Mouse (Mus musculus): ENCODE measurements around the gene Dbndd2. TPM values are rescaled to one million over a fixed set of nuclear protein-coding genes. Genes with fewer than 3 reads are reported as not detected.
A peak's percentile ranks its signal among the peaks of the same experiment; 100 is the strongest.

The Dbndd2 gene
- polyA plus RNA-seq, 1 experiment from 2014 or later = 6.9 TPM

DNA sequence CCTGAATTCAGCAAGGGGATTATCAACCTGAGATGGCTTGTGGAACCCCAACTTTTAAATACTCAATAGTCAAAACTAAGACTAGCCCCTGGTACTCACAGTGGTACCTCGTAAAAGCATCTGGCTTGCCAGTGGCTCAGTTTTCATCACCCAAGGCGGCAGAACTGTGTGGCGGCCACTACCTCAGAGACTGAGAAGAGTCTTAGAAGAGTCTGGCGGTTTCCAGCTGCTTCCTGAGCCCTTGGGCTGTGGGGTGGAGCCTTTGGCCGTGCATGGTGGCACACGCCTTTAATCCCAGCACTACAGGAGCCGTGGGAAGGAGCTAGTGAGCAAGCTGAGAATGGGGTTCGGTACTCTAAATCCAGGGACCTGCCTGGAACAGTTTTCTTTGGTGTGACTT is 36.4 kb downstream of the Dbndd2 start:
- H3K9me3 ChIP-seq = no peaks in the 10 kb centered on the region
- H3K27me3 ChIP-seq = no peaks in the 10 kb centered on the region
- no peak overlapping the region for H3K9ac ChIP-seq
- ATAC-seq (ENCODE audit: insufficient number of reproducible peaks, low FRiP score, low TSS enrichment, low read depth) = no peak
- H3K4me3 ChIP-seq = no peak overlapping the region
- H3K27ac ChIP-seq = peak overlapping the region; percentile 39
- WGBS = 10% methylated on average over 8 of the region's 8 CpGs
- no peaks in the 10 kb centered on the region for H3K36me3 ChIP-seq
- H3K4me1 ChIP-seq = peaks cover 27% of the 10 kb centered on the region
- peak overlapping the region; percentile 10; the same call in 1 of the 2 replicates for H3K4me2 ChIP-seq

- Histone ChIP-seq H3K27ac (no peak overlapping the region), H3K36me3 (no peaks in the 10 kb centered on the region), H3K4me3 (no peak overlapping the region), H3K9ac (no peak overlapping the region), H3K4me2 (no peak overlapping the region), H3K9me3 (no peaks in the 10 kb centered on the region), H3K27me3 (no peaks in the 10 kb centered on the region), H3K4me1 (peaks cover 22% of the 10 kb centered on the region)
- ATAC-seq (ENCODE audit: insufficient number of reproducible peaks, low FRiP score, low TSS enrichment, low read depth) = no peak
- WGBS = 76% methylated on average over 10 of the region's 10 CpGs
Observed at GRCm38 (mm10) chr2:164523301-164523773, 37.4 kb downstream of the Dbndd2 start.

GRCm38 (mm10) chr2:164528557-164528956 is 42.7 kb downstream of the Dbndd2 start:
- H3K9me3 ChIP-seq = no peaks in the 10 kb centered on the region
- H3K4me1 ChIP-seq = no peaks in the 10 kb centered on the region; the same call in 1 of the 2 replicates
- no peak overlapping the region for H3K4me3 ChIP-seq
- no peak for ATAC-seq (ENCODE audit: insufficient number of reproducible peaks, low FRiP score, low TSS enrichment, low read depth)
- H3K27ac ChIP-seq = no peak overlapping the region
- H3K27me3 ChIP-seq = no peaks in the 10 kb centered on the region
- H3K9ac ChIP-seq = no peak overlapping the region
- no peaks in the 10 kb centered on the region for H3K36me3 ChIP-seq
- no peak overlapping the region for H3K4me2 ChIP-seq
- 60% methylated on average over 5 of the region's 5 CpGs for WGBS

DNA sequence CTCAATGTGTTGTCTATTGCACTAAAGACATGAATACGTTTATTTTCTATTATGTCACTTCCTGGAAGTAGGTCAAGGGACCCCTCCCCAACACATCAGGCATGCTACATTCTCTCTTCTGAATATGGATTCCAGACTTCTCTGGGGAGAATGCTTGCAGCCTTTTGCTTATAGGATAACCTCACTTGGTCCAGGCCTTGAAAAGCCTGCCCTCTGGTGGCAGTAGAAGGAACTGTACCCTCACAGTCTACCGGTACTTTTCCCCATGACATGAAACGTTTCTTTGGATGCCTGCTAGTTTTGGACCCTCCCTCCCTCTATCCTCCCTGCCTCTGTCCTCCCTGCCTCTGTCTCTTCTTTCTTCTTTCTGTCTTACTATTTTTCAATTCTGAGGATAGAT is 45.3 kb downstream of the Dbndd2 start:
- H3K4me2 ChIP-seq = no peak overlapping the region
- 0 out of 2 replicates have a peak, but pooled peaks have one; percentile 30 for ATAC-seq (ENCODE audit: insufficient number of reproducible peaks, low FRiP score, low TSS enrichment, low read depth)
- no peaks in the 10 kb centered on the region for H3K27me3 ChIP-seq
- H3K4me1 ChIP-seq = no peaks in the 10 kb centered on the region; the same call in 1 of the 2 replicates
- no peaks in the 10 kb centered on the region for H3K36me3 ChIP-seq
- no peaks in the 10 kb centered on the region for H3K9me3 ChIP-seq
- 4% methylated on average over 3 of the region's 3 CpGs for WGBS
- H3K27ac ChIP-seq = 0 out of 2 replicates have a peak overlapping the region, but pooled peaks have one; percentile 18
- no peak overlapping the region for H3K9ac ChIP-seq
- H3K4me3 ChIP-seq = no peak overlapping the region

DNA sequence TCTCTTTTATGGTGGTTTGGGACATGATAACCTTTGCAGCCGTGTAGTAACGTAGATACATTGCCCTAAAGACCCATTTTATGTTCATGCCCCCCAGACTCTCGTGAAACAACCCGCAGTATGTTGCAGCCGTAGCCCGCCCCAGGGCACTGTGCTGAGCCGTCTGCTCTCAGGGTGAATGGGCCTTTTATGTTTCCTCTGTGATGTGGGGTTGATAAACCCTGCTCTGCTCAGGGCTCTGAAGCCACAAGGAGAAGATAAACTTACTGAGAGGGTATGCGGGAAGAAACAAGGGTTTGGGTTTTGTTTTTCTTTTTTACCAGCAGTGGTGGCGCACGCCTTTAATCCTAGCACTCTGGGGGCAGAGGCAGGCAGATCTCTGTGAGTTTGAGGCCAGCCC is 48.4 kb downstream of the Dbndd2 start:
- no peaks in the 10 kb centered on the region for H3K27me3 ChIP-seq
- H3K27ac ChIP-seq = no peak overlapping the region
- H3K9ac ChIP-seq = no peak overlapping the region
- no peaks in the 10 kb centered on the region; the same call in 1 of the 2 replicates for H3K4me1 ChIP-seq
- no peaks in the 10 kb centered on the region for H3K36me3 ChIP-seq
- WGBS = 53% methylated on average over 10 of the region's 10 CpGs
- H3K9me3 ChIP-seq = no peaks in the 10 kb centered on the region
- no peak for ATAC-seq (ENCODE audit: insufficient number of reproducible peaks, low FRiP score, low TSS enrichment, low read depth)
- no peak overlapping the region for H3K4me3 ChIP-seq
- no peak overlapping the region for H3K4me2 ChIP-seq

GRCm38 (mm10) chr2:164537003-164537402 is 51.1 kb downstream of the Dbndd2 start:
- H3K27me3 ChIP-seq = no peaks in the 10 kb centered on the region
- H3K9ac ChIP-seq = no peak overlapping the region
- no peaks in the 10 kb centered on the region for H3K36me3 ChIP-seq
- H3K4me3 ChIP-seq = no peak overlapping the region
- ATAC-seq (ENCODE audit: insufficient number of reproducible peaks, low FRiP score, low TSS enrichment, low read depth) = no peak
- H3K9me3 ChIP-seq = no peaks in the 10 kb centered on the region
- no peak overlapping the region for H3K27ac ChIP-seq
- peaks cover 3% of the 10 kb centered on the region; the same call in 1 of the 2 replicates for H3K4me1 ChIP-seq
- WGBS = 70% methylated on average over 4 of the region's 4 CpGs
- no peak overlapping the region for H3K4me2 ChIP-seq

DNA sequence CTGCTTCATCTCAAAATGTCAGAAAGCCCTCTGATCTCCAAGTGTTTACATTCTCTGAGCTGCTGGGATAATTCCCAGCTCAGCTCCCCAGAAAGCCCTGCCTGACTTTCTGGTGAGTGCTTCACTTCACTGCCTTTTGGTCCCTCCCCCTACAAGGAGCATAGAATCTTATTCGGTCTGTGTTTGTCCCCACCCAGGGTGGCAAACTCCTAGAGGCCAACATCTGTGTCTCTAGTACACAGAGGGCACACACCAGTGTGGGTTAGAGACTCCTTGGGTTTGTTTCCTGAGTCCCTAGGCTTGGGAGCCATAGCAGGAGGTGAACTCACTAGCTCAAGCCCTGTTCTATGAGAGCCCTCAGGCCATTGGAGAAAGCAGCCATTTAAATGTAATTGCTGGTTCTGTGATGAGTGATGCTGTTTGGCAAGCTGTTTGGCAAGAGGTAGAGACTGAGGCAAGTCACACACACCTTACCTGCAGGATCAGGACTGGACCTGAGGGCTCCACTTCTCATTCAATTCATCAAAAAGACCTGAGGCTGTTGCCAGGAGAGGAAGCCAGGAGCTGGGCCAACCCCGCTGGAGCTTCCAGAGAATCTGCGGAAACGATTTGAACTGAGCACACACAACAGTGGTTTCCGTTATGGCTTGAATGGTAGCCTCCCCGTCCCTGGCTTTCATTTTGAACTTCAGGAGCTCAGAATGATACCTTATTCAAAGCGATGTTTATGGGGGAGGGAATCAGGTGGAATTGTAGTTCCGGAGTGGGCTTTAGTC is 54.9 kb downstream of the Dbndd2 start:
- WGBS = 27% methylated on average over 8 of the region's 8 CpGs
- Histone ChIP-seq H3K9me3 (no peaks in the 10 kb centered on the region), H3K4me1 (peaks cover 3% of the 10 kb centered on the region; the same call in 1 of the 2 replicates), H3K9ac (no peak overlapping the region), H3K4me2 (no peak overlapping the region), H3K4me3 (no peak overlapping the region), H3K36me3 (no peaks in the 10 kb centered on the region), H3K27ac (no peak overlapping the region), H3K27me3 (no peaks in the 10 kb centered on the region)
- ATAC-seq (ENCODE audit: insufficient number of reproducible peaks, low FRiP score, low TSS enrichment, low read depth) = 0 out of 2 replicates have a peak, but pooled peaks have one; percentile 42

GRCm38 (mm10) chr2:164542132-164542531 is 56.2 kb downstream of the Dbndd2 start:
- Histone ChIP-seq H3K4me2 (no peak overlapping the region), H3K36me3 (no peaks in the 10 kb centered on the region), H3K4me1 (peaks cover 3% of the 10 kb centered on the region; the same call in 1 of the 2 replicates), H3K27me3 (no peaks in the 10 kb centered on the region), H3K9me3 (no peaks in the 10 kb centered on the region), H3K4me3 (no peak overlapping the region), H3K27ac (no peak overlapping the region), H3K9ac (no peak overlapping the region)
- WGBS = 73% methylated on average over 5 of the region's 5 CpGs
- no peak for ATAC-seq (ENCODE audit: insufficient number of reproducible peaks, low FRiP score, low TSS enrichment, low read depth)

- H3K4me2 ChIP-seq = no peak overlapping the region
- peaks cover 3% of the 10 kb centered on the region; the same call in 1 of the 2 replicates for H3K4me1 ChIP-seq
- no peak overlapping the region for H3K27ac ChIP-seq
- 82% methylated on average over 7 of the region's 7 CpGs for WGBS
- no peaks in the 10 kb centered on the region for H3K9me3 ChIP-seq
- H3K27me3 ChIP-seq = no peaks in the 10 kb centered on the region
- H3K9ac ChIP-seq = no peak overlapping the region
- ATAC-seq (ENCODE audit: insufficient number of reproducible peaks, low FRiP score, low TSS enrichment, low read depth) = no peak
- no peak overlapping the region for H3K4me3 ChIP-seq
- H3K36me3 ChIP-seq = no peaks in the 10 kb centered on the region
Observed at GRCm38 (mm10) chr2:164542598-164542997, 56.7 kb downstream of the Dbndd2 start.

Other genes starting within 250 kb of the Dbndd2 start
- not detected in 2 replicates for gene Svs2, start 247.6 kb upstream of the Dbndd2 start, polyA plus RNA-seq (2015; fragmentation: Nextera tagmentation; extraction: Ambion mirVana)
- not detected in 2 replicates for gene Svs3b, start 229.5 kb upstream of the Dbndd2 start, polyA plus RNA-seq (2015; fragmentation: Nextera tagmentation; extraction: Ambion mirVana)
- gene Svs4, start 207.6 kb upstream of the Dbndd2 start, polyA plus RNA-seq (2015; fragmentation: Nextera tagmentation; extraction: Ambion mirVana) = not detected in 2 replicates
- not detected in 2 replicates for gene Svs3a, start 196.8 kb upstream of the Dbndd2 start, polyA plus RNA-seq (2015; fragmentation: Nextera tagmentation; extraction: Ambion mirVana)
- not detected in 2 replicates for gene Svs6, start 169.4 kb upstream of the Dbndd2 start, polyA plus RNA-seq (2015; fragmentation: Nextera tagmentation; extraction: Ambion mirVana)
- not detected in 2 replicates for gene Svs5, start 153.4 kb upstream of the Dbndd2 start, polyA plus RNA-seq (2015; fragmentation: Nextera tagmentation; extraction: Ambion mirVana)
- 4.3 TPM in 2 replicates for gene Slpi, start 97.0 kb upstream of the Dbndd2 start, polyA plus RNA-seq (2015; fragmentation: Nextera tagmentation; extraction: Ambion mirVana)
- 1.2 and 1.3 TPM in 2 replicates for gene Rbpjl, start 83.0 kb upstream of the Dbndd2 start, polyA plus RNA-seq (2015; fragmentation: Nextera tagmentation; extraction: Ambion mirVana)
- 108 and 113 TPM in 2 replicates for gene Matn4, start 80.9 kb upstream of the Dbndd2 start, polyA plus RNA-seq (2015; fragmentation: Nextera tagmentation; extraction: Ambion mirVana)
- 107 and 110 TPM in 2 replicates for gene Sdc4, start 42.2 kb upstream of the Dbndd2 start, polyA plus RNA-seq (2015; fragmentation: Nextera tagmentation; extraction: Ambion mirVana)
- 54.5 and 61.2 TPM in 2 replicates for gene Sys1, start 29.1 kb upstream of the Dbndd2 start, polyA plus RNA-seq (2015; fragmentation: Nextera tagmentation; extraction: Ambion mirVana)
- 11.0 and 12.2 TPM in 2 replicates for gene Gm20458, start 25.1 kb upstream of the Dbndd2 start, polyA plus RNA-seq (2015; fragmentation: Nextera tagmentation; extraction: Ambion mirVana)
- gene Trp53tg5, start 12.4 kb upstream of the Dbndd2 start, polyA plus RNA-seq (2015; fragmentation: Nextera tagmentation; extraction: Ambion mirVana) = not detected in 2 replicates
- gene Pigt, start 11.4 kb downstream of the Dbndd2 start, polyA plus RNA-seq (2015; fragmentation: Nextera tagmentation; extraction: Ambion mirVana) = 65.0 and 67.5 TPM in 2 replicates
- 18.3 and 31.2 TPM in 2 replicates for gene Wfdc2, start 76.3 kb downstream of the Dbndd2 start, polyA plus RNA-seq (2015; fragmentation: Nextera tagmentation; extraction: Ambion mirVana)
- not detected in 2 replicates for gene Spint3, start 87.4 kb downstream of the Dbndd2 start, polyA plus RNA-seq (2015; fragmentation: Nextera tagmentation; extraction: Ambion mirVana)
- 0.19 TPM in 1 of 2 replicates, not detected in the other for gene Wfdc6a, start 99.3 kb downstream of the Dbndd2 start, polyA plus RNA-seq (2015; fragmentation: Nextera tagmentation; extraction: Ambion mirVana)
- not detected in 2 replicates for gene Eppin, start 107.5 kb downstream of the Dbndd2 start, polyA plus RNA-seq (2015; fragmentation: Nextera tagmentation; extraction: Ambion mirVana)
- gene Wfdc6b, start 127.4 kb downstream of the Dbndd2 start, polyA plus RNA-seq (2015; fragmentation: Nextera tagmentation; extraction: Ambion mirVana) = not detected in 2 replicates
- not detected in 2 replicates for gene Wfdc8, start 127.5 kb downstream of the Dbndd2 start, polyA plus RNA-seq (2015; fragmentation: Nextera tagmentation; extraction: Ambion mirVana)
- gene Wfdc16, start 152.7 kb downstream of the Dbndd2 start, polyA plus RNA-seq (2015; fragmentation: Nextera tagmentation; extraction: Ambion mirVana) = not detected in 2 replicates
- not detected in 2 replicates for gene Wfdc10, start 169.9 kb downstream of the Dbndd2 start, polyA plus RNA-seq (2015; fragmentation: Nextera tagmentation; extraction: Ambion mirVana)
- not detected in 2 replicates for gene Wfdc9, start 170.5 kb downstream of the Dbndd2 start, polyA plus RNA-seq (2015; fragmentation: Nextera tagmentation; extraction: Ambion mirVana)
- gene Wfdc11, start 188.0 kb downstream of the Dbndd2 start, polyA plus RNA-seq (2015; fragmentation: Nextera tagmentation; extraction: Ambion mirVana) = not detected in 2 replicates
- 0.18 TPM in 1 of 2 replicates, not detected in the other for gene Wfdc13, start 199.0 kb downstream of the Dbndd2 start, polyA plus RNA-seq (2015; fragmentation: Nextera tagmentation; extraction: Ambion mirVana)
- not detected in 2 replicates for gene Spint4, start 212.4 kb downstream of the Dbndd2 start, polyA plus RNA-seq (2015; fragmentation: Nextera tagmentation; extraction: Ambion mirVana)
- gene Spint5, start 229.2 kb downstream of the Dbndd2 start, polyA plus RNA-seq (2015; fragmentation: Nextera tagmentation; extraction: Ambion mirVana) = not detected in 2 replicates